Mouse (Mus musculus) stomach, postnatal 0 days (tissue): ENCODE measurements at regions not wholly inside any gene's neighbourhood (a gene's known extent, or its start where the extent isn't known, plus 50 kb on each side); places are given as distances from the start of the nearest gene placed in this dataset.
"Not testable (repeated sequence)": the region's sequence is repeated elsewhere in the genome, so short reads cannot be mapped to it uniquely, and the experiment has no call there.

Experiments used
- CTCF ChIP-seq: IDR thresholded peaks from 2 replicates; pipeline ENCODE4 v1.5.1; 2016; ENCODE audit warnings: antibody characterized with exemption, low read depth, mild to moderate bottlenecking, moderate library complexity
- EP300 ChIP-seq: optimal IDR thresholded peaks from 2 replicates; pipeline ENCODE3; 2016; ENCODE audit warnings: antibody characterized with exemption

GRCm38 (mm10) chr17:55218176-55219099 is 226.7 kb upstream of the St6gal2 start:
- TF ChIP-seq CTCF, EP300: not testable (repeated sequence)
